Mouse (Mus musculus): ENCODE data around the gene Sgk1.

Gene Sgk1

GRCm38 (mm10) chr10:21918016-21918749 is 36.2 kb downstream of the Sgk1 start:
- DNase-seq (ENCODE audit: low spot score) = no peak

- DNase-seq (ENCODE audit: low spot score) = no peak
Observed at GRCm38 (mm10) chr10:21918750-21919145, 36.8 kb downstream of the Sgk1 start.

- DNase-seq (ENCODE audit: low spot score) = no peak
Observed at GRCm38 (mm10) chr10:21920611-21921010, 38.6 kb downstream of the Sgk1 start.

GRCm38 (mm10) chr10:21922716-21923350 is 40.8 kb downstream of the Sgk1 start:
- no peak for DNase-seq (ENCODE audit: low spot score)

GRCm38 (mm10) chr10:21923495-21923952 is 41.5 kb downstream of the Sgk1 start:
- DNase-seq (ENCODE audit: low spot score) = peak; percentile 18

- no peak for DNase-seq (ENCODE audit: low spot score)
Observed at GRCm38 (mm10) chr10:21924051-21924720, 42.2 kb downstream of the Sgk1 start.

GRCm38 (mm10) chr10:21926941-21927340 is 45.0 kb downstream of the Sgk1 start:
- no peak for DNase-seq (ENCODE audit: low spot score)

GRCm38 (mm10) chr10:21930781-21931380 is 48.9 kb downstream of the Sgk1 start:
- DNase-seq (ENCODE audit: low spot score) = no peak

- DNase-seq (ENCODE audit: low spot score) = no peak
Observed at GRCm38 (mm10) chr10:21932791-21933190, 50.8 kb downstream of the Sgk1 start.

GRCm38 (mm10) chr10:21934826-21935225 is 52.8 kb downstream of the Sgk1 start:
- DNase-seq (ENCODE audit: low spot score) = no peak

GRCm38 (mm10) chr10:21936513-21937221 is 54.7 kb downstream of the Sgk1 start:
- no peak for DNase-seq (ENCODE audit: low spot score)

GRCm38 (mm10) chr10:21937222-21937605 is 55.2 kb downstream of the Sgk1 start:
- no peak for DNase-seq (ENCODE audit: low spot score)

- DNase-seq (ENCODE audit: low spot score) = no peak
Observed at GRCm38 (mm10) chr10:21938166-21938565, 56.2 kb downstream of the Sgk1 start.

GRCm38 (mm10) chr10:21941235-21941634 is 59.3 kb downstream of the Sgk1 start:
- no peak for DNase-seq (ENCODE audit: low spot score)

GRCm38 (mm10) chr10:21943145-21943700 is 61.2 kb downstream of the Sgk1 start:
- DNase-seq (ENCODE audit: low spot score) = no peak

- DNase-seq (ENCODE audit: low spot score) = no peak
Observed at GRCm38 (mm10) chr10:21945195-21945594, 63.2 kb downstream of the Sgk1 start.

- no peak for DNase-seq (ENCODE audit: low spot score)
Observed at GRCm38 (mm10) chr10:21946751-21947351, 64.9 kb downstream of the Sgk1 start.

- no peak for DNase-seq (ENCODE audit: low spot score)
Observed at GRCm38 (mm10) chr10:21952520-21952919, 70.5 kb downstream of the Sgk1 start.

- DNase-seq (ENCODE audit: low spot score) = no peak
Observed at GRCm38 (mm10) chr10:21961111-21961510, 79.1 kb downstream of the Sgk1 start.

GRCm38 (mm10) chr10:21963005-21963404 is 81.0 kb downstream of the Sgk1 start:
- no peak for DNase-seq (ENCODE audit: low spot score)

- no peak for DNase-seq (ENCODE audit: low spot score)
Observed at GRCm38 (mm10) chr10:21973676-21974075, 91.7 kb downstream of the Sgk1 start.
